Mouse (Mus musculus): ENCODE data around the gene Baz2b. TPM values are rescaled to one million over a fixed set of nuclear protein-coding genes. Genes with fewer than 3 reads are reported as not detected.

The Baz2b gene
- total RNA-seq, 2 experiments from 2014 or later, result 36.7 to 47.2 TPM

DNA sequence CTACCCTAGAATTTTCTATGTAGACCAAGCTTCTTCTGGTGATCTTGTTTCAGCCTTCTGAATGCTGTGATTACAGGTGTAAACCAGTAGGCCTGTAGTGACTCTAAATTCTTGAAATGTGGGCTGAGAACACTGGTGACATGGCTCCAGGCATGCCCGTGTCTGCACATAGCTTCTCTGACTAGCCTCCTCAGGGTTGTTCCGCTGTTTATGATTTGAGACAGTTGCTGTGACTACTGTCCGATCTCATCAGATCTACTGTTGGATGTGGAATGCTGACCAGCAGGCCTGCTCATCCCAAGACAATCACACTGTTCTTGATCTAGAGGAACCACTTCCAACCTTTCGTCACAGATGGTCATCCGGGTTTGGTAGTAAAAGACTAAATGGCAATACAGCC, 182.5 kb downstream of the Baz2b start:
- no peak for DNase-seq
- intact Hi-C loops (cut with DNase I), result no loop called here

DNA sequence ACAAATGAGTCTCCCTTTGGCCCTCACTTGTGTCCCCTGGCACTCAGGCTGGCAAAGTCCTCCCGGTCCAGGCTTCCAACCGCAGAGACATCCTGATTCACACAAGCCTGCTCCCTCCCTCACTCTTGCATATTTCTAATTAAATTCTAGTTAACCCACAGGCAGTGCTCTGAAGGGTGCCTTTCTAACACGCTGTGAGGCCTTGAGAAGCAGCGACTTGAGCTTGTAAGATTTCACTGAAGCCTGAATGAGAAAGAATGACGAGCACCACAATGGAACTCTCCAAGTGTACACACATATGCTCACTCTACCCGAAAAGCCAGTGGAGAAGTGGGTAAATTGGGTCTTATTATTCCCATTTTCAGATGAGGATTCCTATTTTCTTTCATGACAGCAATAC, 183.1 kb downstream of the Baz2b start:
- no peak for DNase-seq
- intact Hi-C loops (cut with DNase I), result no loop called here

DNA sequence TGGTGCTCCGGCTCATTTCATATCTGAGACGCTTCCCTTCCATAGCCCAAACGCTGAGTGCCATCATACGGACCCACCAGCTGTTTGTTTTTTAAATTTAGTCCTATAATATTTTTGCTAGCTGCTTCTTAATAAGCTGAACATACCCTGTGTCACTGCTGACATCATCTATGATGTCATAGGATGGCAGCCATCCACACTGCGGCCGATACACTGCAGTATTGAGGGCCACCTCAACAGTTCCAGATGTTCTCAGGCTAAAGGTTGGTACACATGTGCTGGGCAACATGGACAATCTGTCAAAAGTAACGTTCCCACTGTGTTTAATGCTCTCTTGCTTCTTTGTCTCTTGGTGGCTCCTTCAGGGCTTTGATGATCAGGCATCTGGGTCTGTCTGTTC, 185.9 kb downstream of the Baz2b start:
- intact Hi-C loops (cut with DNase I), result no loop called here
- no peak for DNase-seq

DNA sequence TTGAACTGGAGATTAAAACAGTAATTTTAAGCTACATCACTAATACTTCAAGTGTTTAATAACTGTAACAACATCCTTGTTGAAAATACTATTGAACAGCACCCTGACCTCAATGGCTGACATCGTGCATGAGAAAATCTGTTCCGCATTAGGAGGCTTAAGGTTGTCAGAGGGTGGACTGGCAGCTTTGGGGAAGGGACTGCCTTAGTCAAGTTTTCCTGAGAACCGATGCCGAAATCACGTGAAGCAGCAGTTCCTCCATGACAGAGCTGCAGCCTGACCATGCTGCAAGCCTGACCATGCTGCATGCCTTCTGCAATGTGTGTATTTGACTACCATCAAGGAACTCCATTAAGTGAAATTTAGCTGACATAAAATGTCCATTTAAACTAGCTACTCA, 188.1 kb downstream of the Baz2b start:
- intact Hi-C loops (cut with DNase I), result no loop called here
- no peak for DNase-seq

DNA sequence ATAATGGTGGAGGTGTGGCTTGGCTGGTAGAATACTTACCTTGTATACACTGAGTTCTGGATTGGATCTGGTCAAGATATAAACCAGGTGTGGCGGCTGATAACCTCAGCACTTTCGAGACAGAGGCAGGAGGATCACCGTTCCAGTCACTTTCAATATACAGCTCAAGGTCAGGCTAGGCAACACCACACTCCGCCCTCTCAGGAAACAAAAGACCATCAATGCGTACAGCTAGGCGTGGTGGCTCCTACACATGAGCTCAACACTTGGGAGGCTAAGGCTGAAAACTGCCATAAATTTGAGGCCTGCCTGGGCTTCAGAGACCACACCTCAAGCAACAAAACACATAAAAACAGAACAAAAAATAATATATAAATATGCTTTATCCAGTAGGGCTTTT, 188.5 kb downstream of the Baz2b start:
- DNase-seq, result no peak
- intact Hi-C loops (cut with DNase I), result no loop called here

DNA sequence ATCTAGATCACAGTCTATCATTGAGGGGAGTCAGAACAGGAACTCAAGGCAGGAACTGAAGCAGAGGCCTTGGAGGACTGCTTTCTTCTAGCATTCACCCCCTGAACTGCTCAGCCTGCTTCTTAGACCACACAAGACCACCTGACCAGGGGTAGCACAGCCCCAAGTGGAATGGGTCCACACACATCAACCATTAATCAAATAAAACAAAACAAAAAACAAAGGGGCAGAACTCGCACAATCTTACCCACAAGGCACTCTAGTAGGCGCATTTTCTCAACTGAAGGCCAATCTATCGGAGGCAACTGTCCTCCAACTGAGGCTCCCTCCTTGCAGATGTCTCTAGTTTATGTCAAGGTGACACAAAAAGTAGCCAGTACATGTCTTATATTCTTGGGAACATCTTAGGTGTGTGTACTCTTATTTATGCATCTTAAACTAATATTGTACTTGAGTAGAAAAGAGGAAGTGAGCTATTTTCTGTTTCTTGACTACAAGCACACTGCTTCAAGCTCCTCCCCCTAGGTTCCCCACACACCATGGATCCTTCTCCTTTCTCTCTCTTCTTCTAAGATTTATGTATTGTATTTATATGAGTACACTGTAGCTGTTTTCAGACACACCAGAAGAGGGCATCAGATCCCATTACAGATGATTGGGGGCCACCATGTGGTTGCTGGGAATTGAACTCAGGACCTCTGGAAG, 189.9 kb downstream of the Baz2b start:
- intact Hi-C loops (cut with DNase I), result no loop called here
- no peak for DNase-seq

DNA sequence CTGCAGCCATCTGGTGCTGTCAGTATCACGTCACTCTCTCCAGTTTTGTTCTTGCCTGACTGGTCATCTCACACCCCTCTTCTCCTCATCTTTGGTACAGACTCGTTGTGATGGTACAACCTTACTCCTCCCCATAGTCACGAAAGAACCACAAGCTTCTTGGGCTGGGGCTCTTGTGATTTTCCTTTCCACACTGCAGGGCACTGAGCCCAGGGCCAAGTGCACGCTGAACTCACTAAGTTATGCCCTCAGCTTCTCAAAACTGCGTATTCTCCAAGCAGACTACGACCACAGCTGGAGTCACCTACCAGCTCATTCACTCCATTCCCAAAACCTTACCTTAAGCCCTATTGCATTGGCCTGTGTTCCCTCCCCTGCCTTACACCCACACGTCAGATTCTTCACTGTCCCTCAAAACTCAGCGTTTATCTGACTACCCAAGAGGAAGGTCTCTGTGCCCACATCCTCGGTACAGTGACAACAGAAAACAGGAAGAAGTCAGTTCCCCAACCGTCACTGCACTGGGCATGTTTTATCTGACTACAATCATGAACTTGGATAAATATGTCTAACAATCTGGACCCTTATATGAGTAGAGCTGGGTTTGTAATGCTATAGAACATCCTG, 190.7 kb downstream of the Baz2b start:
- no peak for DNase-seq
- intact Hi-C loops (cut with DNase I), result no loop called here

DNA sequence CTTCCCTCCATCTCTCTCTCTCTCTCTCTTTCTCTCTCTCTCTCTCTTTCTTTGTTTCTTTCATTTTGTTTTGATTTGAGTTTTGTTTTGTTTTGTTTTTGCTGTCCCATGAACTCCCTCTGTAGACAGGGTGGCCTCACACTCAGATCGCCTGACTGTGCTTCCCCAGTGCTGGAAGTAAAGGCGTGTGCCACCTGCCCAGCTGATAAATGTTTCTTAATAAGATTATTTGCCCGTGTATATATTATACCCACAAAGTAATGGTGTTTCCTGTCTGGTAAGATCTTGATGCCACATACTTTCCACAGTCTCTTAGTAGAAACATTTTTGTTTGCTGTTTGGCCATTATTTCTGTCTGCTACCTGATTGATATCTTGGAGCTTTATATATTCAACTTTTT, 198.1 kb downstream of the Baz2b start:
- intact Hi-C loops (cut with DNase I), result no loop called here

DNA sequence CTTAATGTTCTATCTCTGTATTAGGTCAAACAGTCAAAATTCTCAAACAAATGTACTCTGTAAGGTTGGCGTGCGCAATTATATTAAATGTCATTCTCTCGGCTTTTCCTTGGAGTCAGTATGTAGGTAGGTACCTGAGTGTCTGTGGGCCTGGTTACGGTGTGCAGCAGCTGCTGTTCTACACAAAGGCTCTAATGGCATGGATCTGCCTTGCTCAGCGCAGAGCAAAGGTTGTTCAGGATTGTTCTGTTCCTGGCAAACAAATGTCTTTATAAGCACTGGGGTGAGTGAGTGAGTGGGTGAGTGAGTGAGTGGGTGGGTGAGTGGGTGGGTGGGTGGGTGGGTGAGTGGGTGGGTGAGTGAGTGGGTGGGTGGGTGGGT, 206.0 kb downstream of the Baz2b start:
- no peak for DNase-seq
- intact Hi-C loops (cut with DNase I), result no loop called here

More for the DNA sequence above, 198.1 kb downstream of the Baz2b start:
- DNase-seq, result no peak

DNA sequence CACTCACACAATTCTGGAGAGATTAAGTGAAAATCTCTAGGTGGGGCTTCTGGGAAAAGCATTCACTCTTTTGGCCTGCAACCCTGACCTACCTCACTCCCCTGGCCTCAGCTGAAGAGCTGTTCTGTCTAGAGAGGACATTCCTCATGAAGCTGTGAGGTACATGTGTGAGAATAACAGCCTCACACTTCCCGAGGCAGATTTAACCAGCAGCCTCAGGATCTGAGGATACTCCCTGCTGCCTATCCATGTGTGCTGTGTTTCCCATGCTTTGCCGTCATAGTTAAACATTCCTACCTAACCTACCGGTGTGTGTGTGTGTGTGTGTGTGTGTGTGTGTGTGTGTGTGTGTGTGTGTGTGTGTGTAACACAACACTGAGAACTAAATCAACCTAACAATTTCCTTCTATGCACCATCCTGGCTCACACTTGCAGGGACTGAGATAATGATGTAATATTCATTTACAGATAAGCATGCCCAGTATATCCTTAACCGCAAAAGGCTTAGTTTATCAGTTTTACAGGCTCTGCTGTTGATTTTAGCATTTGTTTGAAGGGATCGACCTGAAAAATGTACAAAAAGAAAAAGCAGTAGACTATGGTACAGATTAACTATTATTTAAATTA, 206.5 kb downstream of the Baz2b start:
- DNase-seq, result no peak
- intact Hi-C loops (cut with DNase I), result no loop called here

DNA sequence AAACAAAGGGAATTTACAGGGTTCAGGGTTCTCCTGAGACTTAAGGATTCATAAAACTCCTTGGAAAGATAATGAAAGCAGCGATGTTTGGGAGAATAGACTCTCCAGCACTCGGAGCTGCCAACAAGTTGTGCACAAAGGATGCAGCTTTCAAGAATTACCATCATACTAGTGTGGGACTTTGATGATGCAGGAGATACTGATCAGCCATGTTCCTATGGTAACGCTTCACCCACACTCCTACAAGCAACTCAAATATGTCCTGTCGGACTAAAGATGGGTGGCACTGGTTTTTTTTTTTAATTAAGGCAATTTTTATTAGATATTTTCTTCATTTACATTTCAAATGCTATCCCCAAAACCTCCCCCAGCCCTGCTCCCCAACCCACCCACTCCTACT, 209.4 kb downstream of the Baz2b start:
- no peak for DNase-seq
- intact Hi-C loops (cut with DNase I), result no loop called here

DNA sequence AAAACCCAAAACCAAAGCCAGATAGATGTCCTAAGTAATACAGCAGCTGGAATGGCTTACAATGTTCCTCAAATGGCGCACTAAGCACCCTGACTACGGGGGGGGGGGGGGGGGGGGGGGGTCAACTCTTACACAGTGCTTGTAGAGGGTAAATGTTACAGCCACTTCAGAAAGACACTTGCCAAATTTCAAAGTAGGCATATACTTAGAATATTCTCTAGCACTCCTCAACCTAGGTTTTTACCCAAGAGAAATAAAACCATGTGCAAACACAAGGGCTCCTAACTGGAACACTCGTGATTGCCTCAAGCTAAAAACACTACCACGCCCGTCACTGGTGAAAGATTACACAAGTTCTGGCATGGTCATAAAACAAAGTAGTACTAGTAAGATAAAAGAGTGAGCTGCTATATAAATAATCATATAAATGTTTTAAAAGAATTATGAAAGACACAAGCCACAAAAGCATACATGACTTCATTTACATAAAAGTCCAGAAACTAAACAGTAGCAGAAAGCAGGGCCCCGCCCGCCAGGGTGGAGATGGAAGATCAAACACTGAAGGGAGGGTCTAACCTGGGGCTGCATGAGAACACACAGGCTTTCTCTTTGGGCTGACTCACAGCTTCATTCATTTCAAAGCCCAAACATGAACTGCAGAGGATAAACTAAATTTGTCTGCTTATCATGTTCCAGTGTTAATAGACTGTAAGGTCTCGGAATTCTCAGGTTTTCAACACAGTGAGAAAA, 212.0 kb downstream of the Baz2b start:
- no peak for DNase-seq
- intact Hi-C loops (cut with DNase I), result no loop called here

DNA sequence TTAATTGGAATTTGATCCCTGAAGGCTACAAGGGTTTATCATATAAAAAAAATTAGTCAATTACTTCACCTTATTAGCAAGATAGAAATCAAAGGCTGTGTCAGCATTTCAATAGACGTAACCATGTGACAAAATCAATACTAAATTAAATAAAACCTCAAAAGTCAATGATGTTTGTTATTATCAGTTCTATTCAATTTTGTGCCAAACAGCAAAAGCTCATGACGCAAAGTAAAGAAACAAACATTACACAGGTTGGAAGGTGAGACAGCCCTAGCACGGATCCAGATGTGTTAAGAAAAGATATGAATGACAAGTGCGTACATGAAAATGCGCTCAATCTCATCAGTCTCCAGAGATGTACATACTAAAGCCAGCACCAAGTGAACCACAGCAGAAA, 212.7 kb downstream of the Baz2b start:
- intact Hi-C loops (cut with DNase I), result no loop called here

DNA sequence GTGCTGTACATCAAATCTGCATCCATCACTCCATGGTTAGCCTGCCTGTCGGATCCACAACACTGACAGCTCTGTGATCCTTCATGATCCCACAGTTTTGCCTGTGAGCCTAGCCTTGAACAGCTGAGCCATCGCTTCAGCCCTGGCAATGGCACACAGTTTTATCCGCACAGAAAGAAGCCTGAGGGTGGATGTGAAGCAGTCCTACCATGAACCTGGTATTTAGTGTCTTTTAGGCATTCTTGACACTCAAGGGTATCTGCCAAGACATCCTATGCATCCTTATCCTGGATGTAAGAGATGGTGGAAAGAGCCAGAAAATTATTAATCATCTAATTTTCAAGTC, 216.5 kb downstream of the Baz2b start:
- intact Hi-C loops (cut with DNase I), result no loop called here
- no peak for DNase-seq

More for the DNA sequence above, 212.7 kb downstream of the Baz2b start:
- DNase-seq, result no peak

DNA sequence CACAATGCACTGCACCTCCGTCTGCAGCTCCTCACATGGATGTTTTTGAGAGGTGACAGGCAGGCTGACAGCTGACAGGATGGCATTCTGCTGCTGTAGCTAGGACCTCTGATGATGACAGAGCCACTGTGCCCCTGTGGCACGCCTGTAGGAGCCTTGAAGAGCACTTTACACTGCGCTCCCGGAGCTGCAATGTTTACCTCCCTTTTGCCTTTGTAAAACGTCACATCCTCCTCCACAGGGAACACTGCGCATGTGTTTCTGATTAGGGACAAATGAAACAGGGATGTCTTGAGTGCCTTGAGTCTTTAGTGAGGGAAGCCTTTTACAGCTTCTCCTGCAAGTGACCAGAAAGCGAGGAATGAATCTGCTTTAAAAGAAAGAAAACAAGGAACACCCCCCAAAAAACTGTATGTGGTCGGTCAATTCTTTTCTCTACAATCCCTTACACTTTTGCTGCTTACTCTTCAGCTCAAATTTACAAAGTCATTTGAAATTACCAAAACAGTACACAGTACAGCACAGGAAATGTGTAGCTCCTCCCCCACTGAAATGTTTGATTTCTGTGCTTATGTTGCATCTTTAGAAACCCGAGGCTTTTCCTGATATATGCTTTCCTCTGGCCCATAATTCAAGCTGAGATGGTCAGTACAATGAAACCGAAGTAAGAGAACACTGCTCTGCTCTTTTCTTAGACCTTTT, 217.0 kb downstream of the Baz2b start:
- intact Hi-C loops (cut with DNase I), result no loop called here
- no peak for DNase-seq

DNA sequence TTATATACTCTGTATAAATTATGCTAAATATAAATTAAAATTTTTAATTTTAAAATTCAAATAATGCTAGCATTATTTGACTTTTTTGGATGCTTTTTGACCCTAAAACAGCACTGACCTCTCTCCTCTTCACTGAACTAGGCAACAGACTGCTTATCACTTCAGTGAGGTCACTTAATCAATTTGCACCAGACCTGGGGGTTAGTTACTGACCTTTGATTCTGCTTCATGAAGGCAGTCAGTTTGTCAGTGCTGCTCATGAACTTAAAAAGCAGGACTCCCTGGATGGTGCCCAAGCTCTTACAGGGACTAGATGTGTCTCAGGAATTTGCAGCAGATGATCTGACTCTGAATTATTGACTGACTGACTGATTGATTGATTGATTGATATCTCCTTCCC, 217.9 kb downstream of the Baz2b start:
- intact Hi-C loops (cut with DNase I), result no loop called here
- DNase-seq, result no peak

DNA sequence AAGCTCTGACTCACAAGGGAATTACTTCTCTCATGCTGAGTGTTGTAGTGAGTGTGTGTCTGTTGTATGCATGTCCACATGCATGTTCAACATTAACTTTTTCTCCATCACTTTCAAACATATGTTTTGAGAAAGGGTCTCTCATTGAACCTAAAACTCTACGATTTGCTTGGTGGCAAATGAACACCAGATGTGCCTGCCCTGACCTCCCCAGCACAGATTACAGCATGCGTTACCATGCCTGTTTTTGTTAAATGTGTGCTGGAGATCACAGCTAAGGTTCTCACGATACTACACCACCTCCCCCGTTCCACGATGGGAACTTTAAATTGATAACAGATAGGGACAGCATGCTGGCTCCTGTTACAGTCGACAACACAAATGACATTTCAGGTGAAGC, 222.1 kb downstream of the Baz2b start:
- DNase-seq, result no peak
- intact Hi-C loops (cut with DNase I), result no loop called here

DNA sequence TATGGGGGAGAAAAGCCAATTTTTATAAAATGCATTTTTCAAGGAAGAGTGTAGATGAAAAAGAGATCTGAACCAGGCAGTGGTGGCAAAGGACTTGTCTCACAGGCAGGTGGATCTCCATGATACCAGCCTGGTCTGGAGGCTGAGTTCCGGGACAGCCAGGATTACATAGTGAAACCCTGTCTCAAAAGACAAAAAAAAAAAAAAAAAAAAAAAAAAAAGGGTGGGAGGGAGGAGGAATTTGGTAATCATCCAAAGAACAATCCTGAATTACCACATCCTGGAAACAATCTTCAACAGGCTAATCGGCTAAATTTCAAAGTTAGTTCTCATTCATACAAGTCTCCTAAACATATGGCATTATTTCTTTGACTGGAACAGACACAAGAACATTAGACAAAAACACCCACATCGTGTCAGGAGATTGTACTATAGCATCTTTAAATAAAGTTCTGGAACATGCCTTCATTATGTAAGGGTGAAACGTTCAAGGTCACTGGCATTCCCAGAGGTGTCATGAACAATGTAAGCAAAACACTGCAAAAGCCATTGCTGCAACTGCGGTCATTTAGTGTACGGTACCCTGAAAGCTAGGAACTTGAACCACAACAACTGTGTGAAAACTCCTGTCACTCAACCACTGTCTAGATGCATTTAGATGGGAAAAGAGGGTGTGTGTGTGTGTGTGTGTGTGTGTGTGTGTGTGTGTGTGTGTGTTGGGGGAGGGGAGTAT, 230.0 kb downstream of the Baz2b start:
- DNase-seq, result no peak
- intact Hi-C loops (cut with DNase I), result loop anchor here (5.0 kb wide), 1 partner anchor 148 kb away; no protein-coding TSS in a partner anchor

DNA sequence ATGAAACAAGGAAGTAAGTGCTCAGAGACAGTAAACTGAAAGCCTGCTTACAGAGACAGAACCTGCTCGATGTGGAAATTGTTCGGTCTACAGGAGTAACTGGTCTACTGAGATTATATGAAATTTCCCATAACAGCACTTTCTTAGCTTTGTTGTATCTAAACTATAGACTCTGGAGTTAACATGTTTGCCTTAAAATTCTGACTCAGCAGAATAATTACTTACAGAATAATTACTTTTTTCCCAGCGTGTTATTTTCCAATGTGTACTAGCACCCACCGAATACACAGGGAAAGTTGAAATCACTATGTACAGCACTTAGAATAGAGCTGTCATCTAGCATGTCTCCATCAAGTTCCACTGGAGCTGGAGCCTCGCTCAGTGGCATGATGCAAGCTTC, 233.0 kb downstream of the Baz2b start:
- intact Hi-C loops (cut with DNase I), result no loop called here
- DNase-seq, result no peak

DNA sequence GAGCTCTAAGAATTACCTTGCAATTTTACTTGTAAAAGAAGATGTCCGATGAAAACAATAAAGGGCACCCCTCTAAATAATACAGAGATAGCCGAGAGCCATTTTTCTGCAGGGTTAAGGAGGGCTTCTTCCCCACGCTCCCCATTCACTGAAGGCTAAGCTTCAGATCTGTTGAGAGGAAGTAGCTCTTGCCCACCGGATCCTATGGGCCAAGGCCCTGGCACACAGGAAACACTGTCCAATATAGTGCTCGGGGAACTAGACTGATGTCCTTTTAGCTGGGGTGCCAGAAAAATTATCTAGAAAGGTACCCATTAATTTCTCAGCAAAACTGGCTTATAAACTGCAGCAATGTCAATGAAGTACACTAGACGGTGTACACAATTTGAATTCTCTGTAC, 233.9 kb downstream of the Baz2b start:
- DNase-seq, result no peak
- intact Hi-C loops (cut with DNase I), result no loop called here

All from heart, postnatal 36 days (tissue).